Mouse (Mus musculus): ENCODE data around the gene Ccdc175. TPM values are rescaled to one million over a fixed set of nuclear protein-coding genes. Genes with fewer than 3 reads are reported as not detected.

Ccdc175 gene
- polyA plus RNA-seq, 1 experiment, result not detected

DNA sequence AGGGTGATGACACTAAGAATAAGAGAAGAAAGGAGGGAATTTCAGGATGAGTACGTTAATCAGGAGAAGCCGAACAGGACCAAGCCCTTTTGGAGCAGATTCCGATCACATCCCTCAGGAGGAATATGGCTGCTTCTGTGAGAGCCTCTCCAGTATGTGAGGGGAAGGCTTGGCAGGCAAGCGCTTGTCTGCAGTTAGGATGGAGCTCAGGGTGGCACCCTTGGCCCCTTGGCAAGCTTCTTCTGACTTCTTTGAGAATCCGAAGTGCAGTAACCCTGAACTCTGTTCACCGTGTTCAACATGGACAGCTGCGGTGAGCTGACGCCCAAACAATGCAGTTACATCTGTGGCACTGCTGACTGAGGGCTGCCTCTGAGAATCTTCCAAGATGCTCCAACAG lies 87.9 kb downstream of the Ccdc175 start:
- Histone ChIP-seq H3K36me3 (ENCODE audit: control insufficient read depth, insufficient read depth) (peaks cover 52% of the 10 kb centered on the region), H3K79me2 (ENCODE audit: control insufficient read depth, insufficient read depth) (no peaks in the 10 kb centered on the region), H3K79me3 (ENCODE audit: low read depth) (no peaks in the 10 kb centered on the region)

DNA sequence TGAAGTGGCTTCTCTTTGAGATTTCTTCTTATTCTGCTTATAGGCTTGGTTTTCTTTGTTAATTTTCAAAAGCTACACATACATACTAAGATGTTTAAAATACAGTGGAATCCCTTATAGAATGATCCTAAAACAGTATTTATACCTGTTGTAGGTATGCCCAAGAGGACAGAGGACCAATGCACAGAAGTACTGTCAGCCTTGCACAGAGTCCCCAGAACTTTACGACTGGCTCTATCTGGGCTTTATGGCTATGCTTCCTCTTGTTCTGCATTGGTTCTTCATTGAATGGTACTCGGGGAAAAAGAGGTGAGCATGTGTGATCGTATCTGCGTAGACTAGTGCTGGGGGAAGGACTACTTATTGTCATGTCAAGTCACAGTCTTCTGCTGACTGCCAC lies 95.0 kb downstream of the Ccdc175 start:
- no peak overlapping the region for H3K4me3 ChIP-seq (ENCODE audit: insufficient read depth, poor library complexity, severe bottlenecking)
- H3K27me3 ChIP-seq (ENCODE audit: control insufficient read depth, insufficient read depth, insufficient read length), result no peaks in the 10 kb centered on the region
- peaks cover 9% of the 10 kb centered on the region for H3K79me3 ChIP-seq (ENCODE audit: low read depth)
- H3ac ChIP-seq (ENCODE audit: control insufficient read depth, insufficient read length, low read depth), result no peak overlapping the region
- H3K36me3 ChIP-seq (ENCODE audit: control insufficient read depth, insufficient read depth), result peaks cover 20% of the 10 kb centered on the region
- peaks cover 17% of the 10 kb centered on the region for H3K79me2 ChIP-seq (ENCODE audit: control insufficient read depth, insufficient read depth)
- no peak for TF ChIP-seq MAX (IDR thresholded peaks at IDR 0.05)
- no peak for TF ChIP-seq FOSL1 (IDR thresholded peaks at IDR 0.05; ENCODE audit: insufficient read depth, low read length, poor library complexity, severe bottlenecking)
- TF ChIP-seq MYOG (IDR thresholded peaks at IDR 0.05; ENCODE audit: control insufficient read depth, extremely low read depth, insufficient read length), result no peak

More for the DNA sequence above, 87.9 kb downstream of the Ccdc175 start:
- Histone ChIP-seq H3K27me3 (ENCODE audit: control insufficient read depth, insufficient read depth, insufficient read length) (no peaks in the 10 kb centered on the region), H3K4me3 (ENCODE audit: insufficient read depth, poor library complexity, severe bottlenecking) (no peak overlapping the region), H3ac (ENCODE audit: control insufficient read depth, insufficient read length, low read depth) (no peak overlapping the region)
- TF ChIP-seq USF1 (IDR thresholded peaks at IDR 0.05; ENCODE audit: low read depth), result no peak
- TF ChIP-seq FOSL1 (IDR thresholded peaks at IDR 0.05; ENCODE audit: insufficient read depth, low read length, poor library complexity, severe bottlenecking), result no peak
- no peak for TF ChIP-seq CEBPB (IDR thresholded peaks at IDR 0.05; ENCODE audit: low read depth)
- TF ChIP-seq MAX (IDR thresholded peaks at IDR 0.05), result no peak
- TF ChIP-seq MYOD1 (IDR thresholded peaks at IDR 0.05; ENCODE audit: control insufficient read depth, insufficient read length, low read depth), result no peak
- TF ChIP-seq CTCF (IDR thresholded peaks at IDR 0.05; ENCODE audit: control insufficient read depth, insufficient read depth, insufficient read length), result no peak
- TF ChIP-seq MYOG (IDR thresholded peaks at IDR 0.05; ENCODE audit: control insufficient read depth, extremely low read depth, insufficient read length), result no peak

DNA sequence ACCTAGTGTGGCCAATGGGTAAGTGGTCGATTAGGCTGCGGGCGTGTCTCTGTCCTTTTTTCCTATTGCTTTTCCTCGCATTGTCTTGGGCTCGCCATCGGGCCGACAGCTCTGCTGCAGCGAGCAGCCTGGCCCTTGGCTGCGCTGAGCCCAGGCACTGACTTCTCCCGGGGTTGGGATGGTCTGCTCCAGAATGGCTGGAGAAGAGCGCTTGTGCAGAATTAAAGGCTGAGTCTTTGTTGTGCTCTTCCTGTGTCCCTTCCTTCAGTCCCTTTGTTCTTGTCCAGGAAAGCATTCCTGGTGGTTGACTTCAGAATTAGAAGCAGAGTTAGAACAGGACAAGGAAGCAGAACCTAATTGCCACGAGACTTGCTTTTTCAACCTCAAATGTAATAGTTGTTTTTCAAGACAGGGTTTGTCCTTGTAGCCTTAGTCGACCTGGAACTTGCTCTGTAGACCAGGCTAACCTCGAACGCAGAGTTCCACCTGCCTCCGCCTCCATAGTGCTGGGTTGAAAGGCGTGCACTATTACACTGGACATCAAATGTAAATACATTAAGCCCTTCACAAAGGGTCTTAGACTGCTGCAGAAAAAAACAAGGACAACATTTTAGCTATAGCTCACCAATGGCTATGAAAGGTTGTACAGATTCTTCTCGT lies 98.5 kb downstream of the Ccdc175 start:
- Histone ChIP-seq H3K4me3 (ENCODE audit: insufficient read depth, poor library complexity, severe bottlenecking) (peak overlapping the region; percentile 59), H3K79me3 (ENCODE audit: low read depth) (peaks cover 9% of the 10 kb centered on the region), H3K36me3 (ENCODE audit: control insufficient read depth, insufficient read depth) (peaks cover 10% of the 10 kb centered on the region), H3ac (ENCODE audit: control insufficient read depth, insufficient read length, low read depth) (peak overlapping the region; percentile 84), H3K79me2 (ENCODE audit: control insufficient read depth, insufficient read depth) (peaks cover 17% of the 10 kb centered on the region), H3K27me3 (ENCODE audit: control insufficient read depth, insufficient read depth, insufficient read length) (no peaks in the 10 kb centered on the region)
- TF ChIP-seq CEBPB (IDR thresholded peaks at IDR 0.05; ENCODE audit: low read depth) (no peak), MAX (IDR thresholded peaks at IDR 0.05) (no peak), CTCF (IDR thresholded peaks at IDR 0.05; ENCODE audit: control insufficient read depth, insufficient read depth, insufficient read length) (no peak), MYOD1 (IDR thresholded peaks at IDR 0.05; ENCODE audit: control insufficient read depth, insufficient read length, low read depth) (no peak), FOSL1 (IDR thresholded peaks at IDR 0.05; ENCODE audit: insufficient read depth, low read length, poor library complexity, severe bottlenecking) (no peak), MYOG (IDR thresholded peaks at IDR 0.05; ENCODE audit: control insufficient read depth, extremely low read depth, insufficient read length) (no peak), USF1 (IDR thresholded peaks at IDR 0.05; ENCODE audit: low read depth) (no peak)

DNA sequence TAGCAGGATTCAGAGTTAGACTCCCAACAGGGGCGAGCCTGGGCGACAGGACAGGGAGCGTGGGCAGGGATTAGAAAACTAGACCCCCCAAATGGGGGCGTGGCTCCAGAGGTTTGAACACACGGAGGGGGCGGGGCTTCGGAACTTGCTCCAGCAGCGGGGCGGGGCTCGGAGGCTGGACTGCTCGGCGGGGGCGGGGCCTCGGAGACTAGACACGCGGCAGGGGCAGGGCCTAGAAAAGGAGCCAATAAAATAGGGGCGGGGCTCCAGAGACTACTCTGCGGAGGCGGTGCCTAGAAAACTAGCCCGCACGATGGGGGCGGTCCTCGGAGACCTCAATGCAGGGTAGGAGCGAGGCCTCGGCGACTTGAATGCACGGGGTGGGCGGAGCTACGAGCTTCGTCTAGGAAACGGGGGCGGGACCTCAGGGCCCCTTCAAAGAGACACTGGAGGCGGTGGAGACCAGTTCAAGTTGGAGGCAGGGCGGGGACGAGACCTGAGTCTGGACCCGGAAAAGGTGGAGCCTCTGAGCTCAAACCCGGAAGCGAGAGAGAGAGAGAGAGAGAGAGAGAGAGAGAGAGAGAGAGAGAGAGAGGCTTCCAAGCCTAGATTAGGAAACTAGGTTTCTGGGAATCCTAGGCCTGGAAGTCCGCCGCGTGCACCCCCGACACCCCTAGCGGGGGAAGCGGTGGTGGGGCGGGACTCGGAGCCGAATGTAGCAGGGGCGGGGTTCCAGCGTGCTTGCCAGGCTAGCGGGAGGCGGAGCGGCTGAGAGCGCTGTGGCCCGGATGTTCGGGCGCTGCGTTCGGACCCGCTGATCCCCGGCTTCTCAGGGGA lies 99.3 kb downstream of the Ccdc175 start, which contains the start of the genes L3hypdh and Jkamp:
L3hypdh (minus strand) TSS at position 111 of the 837 bp plus-strand sequence.
Jkamp (plus strand) TSS at position 261 of the 837 bp plus-strand sequence.
- peak within 1 kb of the TSS; percentile 84 for H3ac ChIP-seq (ENCODE audit: control insufficient read depth, insufficient read length, low read depth)
- H3K79me3 ChIP-seq (ENCODE audit: low read depth), result peaks cover 9% of the 10 kb centered on the region
- TF ChIP-seq CTCF (IDR thresholded peaks at IDR 0.05; ENCODE audit: control insufficient read depth, insufficient read depth, insufficient read length), result no peak
- TF ChIP-seq CEBPB (IDR thresholded peaks at IDR 0.05; ENCODE audit: low read depth), result no peak
- no peak for TF ChIP-seq MYOG (IDR thresholded peaks at IDR 0.05; ENCODE audit: control insufficient read depth, extremely low read depth, insufficient read length)
- no peak for TF ChIP-seq FOSL1 (IDR thresholded peaks at IDR 0.05; ENCODE audit: insufficient read depth, low read length, poor library complexity, severe bottlenecking)
- no peak for TF ChIP-seq USF1 (IDR thresholded peaks at IDR 0.05; ENCODE audit: low read depth)
- TF ChIP-seq MAX (IDR thresholded peaks at IDR 0.05), result no peak
- TF ChIP-seq MYOD1 (IDR thresholded peaks at IDR 0.05; ENCODE audit: control insufficient read depth, insufficient read length, low read depth), result no peak
- peak within 1 kb of the TSS; percentile 59 for H3K4me3 ChIP-seq (ENCODE audit: insufficient read depth, poor library complexity, severe bottlenecking)
- peaks cover 4% of the 10 kb centered on the region for H3K36me3 ChIP-seq (ENCODE audit: control insufficient read depth, insufficient read depth)
- H3K79me2 ChIP-seq (ENCODE audit: control insufficient read depth, insufficient read depth), result peaks cover 17% of the 10 kb centered on the region
- H3K27me3 ChIP-seq (ENCODE audit: control insufficient read depth, insufficient read depth, insufficient read length), result no peaks in the 10 kb centered on the region

DNA sequence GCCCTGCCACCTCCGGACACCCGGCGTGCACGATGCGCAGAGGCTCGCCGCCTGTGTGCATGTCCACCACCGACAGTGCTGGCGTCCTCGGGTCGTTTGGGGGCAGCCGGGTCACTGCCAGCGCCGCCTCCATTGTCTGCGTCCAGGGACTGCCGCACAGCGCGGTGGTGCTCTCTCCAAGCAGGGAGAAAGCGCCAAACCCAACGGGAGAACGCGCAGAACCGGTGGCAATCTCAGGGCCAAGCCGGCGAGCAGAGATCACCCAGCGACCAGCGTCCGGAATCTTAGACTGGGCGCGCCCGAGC lies 99.9 kb downstream of the Ccdc175 start:
- Histone ChIP-seq H3K27me3 (ENCODE audit: control insufficient read depth, insufficient read depth, insufficient read length) (no peaks in the 10 kb centered on the region), H3K36me3 (ENCODE audit: control insufficient read depth, insufficient read depth) (no peaks in the 10 kb centered on the region), H3K79me2 (ENCODE audit: control insufficient read depth, insufficient read depth) (peaks cover 17% of the 10 kb centered on the region), H3ac (ENCODE audit: control insufficient read depth, insufficient read length, low read depth) (peak overlapping the region; percentile 47), H3K4me3 (ENCODE audit: insufficient read depth, poor library complexity, severe bottlenecking) (peak overlapping the region; percentile 36), H3K79me3 (ENCODE audit: low read depth) (peaks cover 9% of the 10 kb centered on the region)
- TF ChIP-seq CTCF (IDR thresholded peaks at IDR 0.05; ENCODE audit: control insufficient read depth, insufficient read depth, insufficient read length) (no peak), MYOD1 (IDR thresholded peaks at IDR 0.05; ENCODE audit: control insufficient read depth, insufficient read length, low read depth) (no peak), CEBPB (IDR thresholded peaks at IDR 0.05; ENCODE audit: low read depth) (no peak), FOSL1 (IDR thresholded peaks at IDR 0.05; ENCODE audit: insufficient read depth, low read length, poor library complexity, severe bottlenecking) (no peak), MAX (IDR thresholded peaks at IDR 0.05) (no peak), USF1 (IDR thresholded peaks at IDR 0.05; ENCODE audit: low read depth) (no peak), MYOG (IDR thresholded peaks at IDR 0.05; ENCODE audit: control insufficient read depth, extremely low read depth, insufficient read length) (no peak)
